Mouse (Mus musculus) testis, postnatal 14 days (tissue): ENCODE measurements around the gene Gm4559.
"Not testable (repeated sequence)": the region's sequence is repeated elsewhere in the genome, so short reads cannot be mapped to it uniquely, and the experiment has no call there.

Experiments
- DNase-seq: peaks from one replicate; pipeline ENCODE4 v3.0.0; 2021; ENCODE audit warnings: low spot score

Gm4559 gene

GRCm38 (mm10) chr7:142278183-142278582 lies 4.0 kb upstream of the Gm4559 start:
- not testable (repeated sequence) for DNase-seq

DNA sequence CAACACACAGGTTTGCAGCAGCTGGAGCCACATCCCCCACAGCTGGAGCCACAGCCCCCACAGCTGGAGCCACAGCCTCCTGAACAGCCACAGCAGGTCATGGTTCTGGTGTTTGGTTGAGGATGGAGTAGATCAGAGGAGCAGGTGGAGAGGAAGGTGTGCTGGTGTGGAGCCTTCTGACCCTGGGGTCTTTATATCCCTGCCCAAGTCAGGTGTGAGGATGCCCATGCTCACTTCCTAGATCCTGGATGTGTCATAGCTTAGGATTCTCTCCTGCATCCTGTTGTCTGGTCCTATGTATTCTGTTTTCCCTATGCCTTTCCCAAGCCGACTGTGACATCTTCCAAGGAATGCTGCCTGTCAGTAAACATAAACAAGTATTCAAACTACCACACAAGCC lies 15.9 kb downstream of the Gm4559 start, which contains the start of gene Gm2431:
TSS of gene Gm2431 (minus strand) at position 101 of the 400 bp plus-strand sequence.
- not testable (repeated sequence) for DNase-seq

DNA sequence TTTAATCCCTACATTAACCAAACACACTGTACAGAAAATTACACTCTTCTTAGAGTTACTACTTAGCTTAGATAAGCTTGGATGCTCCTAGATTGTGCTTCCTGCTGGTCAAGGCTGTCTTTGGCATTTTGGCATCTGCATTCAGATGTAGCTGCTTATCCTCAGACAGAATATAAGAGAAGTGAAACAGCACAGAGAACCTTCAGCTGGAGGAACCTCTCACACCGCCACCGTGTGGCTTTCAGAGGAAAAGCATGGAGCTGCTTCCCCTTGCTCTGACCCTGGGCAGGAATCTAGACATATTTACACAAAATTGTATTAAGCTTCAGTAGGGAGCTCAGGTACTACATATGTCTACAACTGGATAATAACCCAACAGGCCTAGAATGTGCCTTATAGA lies 18.6 kb downstream of the Gm4559 start:
- no peak for DNase-seq

GRCm38 (mm10) chr7:142249824-142250223 lies 24.3 kb downstream of the Gm4559 start:
- no peak for DNase-seq

DNA sequence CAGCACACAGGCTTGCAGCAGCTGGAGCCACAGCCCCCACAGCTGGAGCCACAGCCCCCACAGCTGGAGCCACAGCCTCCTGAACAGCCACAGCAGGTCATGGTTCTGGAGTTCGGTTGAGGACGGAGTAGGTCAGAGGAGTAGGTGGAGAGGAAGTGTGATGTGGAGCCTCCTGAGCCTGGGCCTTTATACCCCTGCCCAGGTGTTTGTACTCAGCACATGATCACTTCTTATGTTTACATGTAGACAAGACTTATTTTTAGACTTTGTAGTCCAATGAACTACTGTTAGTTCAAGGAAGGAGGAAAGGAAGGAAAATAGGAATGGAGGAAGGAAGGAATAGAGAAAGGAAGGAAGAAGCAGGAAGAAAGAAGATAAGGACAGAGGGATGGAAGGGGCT lies 33.2 kb downstream of the Gm4559 start, which contains the start of gene Gm40460:
TSS of gene Gm40460 (minus strand) at position 101 of the 400 bp plus-strand sequence.
- DNase-seq = no peak

- no peak for DNase-seq
Observed at GRCm38 (mm10) chr7:142231540-142231939, 42.6 kb downstream of the Gm4559 start.

GRCm38 (mm10) chr7:142229871-142230270 lies 44.3 kb downstream of the Gm4559 start, which contains the start of gene Krtap5-5:
Gene Krtap5-5 (minus strand): TSS chr7:142229971.
- DNase-seq = not testable (repeated sequence)

DNA sequence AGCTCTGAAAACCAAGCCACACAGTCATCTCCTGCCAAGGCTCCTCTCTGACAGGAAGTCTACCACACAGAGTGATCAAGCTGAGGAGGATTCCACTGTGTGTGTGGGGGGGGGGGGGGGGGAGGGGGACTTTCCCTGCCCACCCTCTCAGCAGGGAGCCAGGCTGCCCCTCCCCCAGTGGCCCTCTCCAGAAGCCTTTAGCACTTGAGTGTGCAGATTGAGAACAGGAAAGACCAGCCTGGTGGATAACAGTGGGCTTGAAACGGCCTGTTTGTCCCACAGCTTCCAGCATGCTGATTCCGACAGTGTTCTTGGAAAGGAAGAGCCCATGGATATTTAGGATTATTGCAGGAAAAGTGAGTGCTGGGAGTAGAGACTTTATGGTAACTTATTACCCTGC lies 49.6 kb downstream of the Gm4559 start:
- DNase-seq = no peak
